Mouse (Mus musculus) hindbrain, embryonic 12.5 days (tissue): ENCODE results near the gene Gm21731. TPM values are rescaled to one million over a fixed set of nuclear protein-coding genes. Genes with fewer than 3 reads are reported as not detected.

Experiments used
- ATAC-seq: fragments of 200-750 bp; cut with Nextera tagmentation; 2 replicates; pipeline ENCODE4 v1.8.0; 2017; ENCODE audit warnings: moderate TSS enrichment; ENCODE audit not compliant: low FRiP score
- H3K27ac ChIP-seq: fragments of 300-500 bp; sonication (generic); 2 replicates; pipeline ENCODE4 v1.5.1; 2016; ENCODE audit warnings: mild to moderate bottlenecking
- H3K27me3 ChIP-seq: fragments of 300-500 bp; sonication (generic); 2 replicates; pipeline ENCODE4 v1.6.1; 2016; ENCODE audit warnings: mild to moderate bottlenecking
- H3K36me3 ChIP-seq: fragments of 300-500 bp; sonication (generic); 2 replicates; pipeline ENCODE4 v1.6.1; 2016; ENCODE audit warnings: mild to moderate bottlenecking
- H3K4me1 ChIP-seq: fragments of 300-500 bp; sonication (generic); 2 replicates; pipeline ENCODE4 v1.6.1; 2016
- H3K4me2 ChIP-seq: fragments of 300-500 bp; sonication (generic); replicated peaks from 2 replicates; pipeline ENCODE4 v1.6.1; 2016; ENCODE audit warnings: mild to moderate bottlenecking
- H3K4me3 ChIP-seq: fragments of 300-500 bp; sonication (generic); 2 replicates; pipeline ENCODE4 v1.5.1; 2016; ENCODE audit warnings: mild to moderate bottlenecking
- H3K9ac ChIP-seq: fragments of 300-500 bp; sonication (generic); 2 replicates; pipeline ENCODE4 v1.6.1; 2016; ENCODE audit warnings: mild to moderate bottlenecking, moderate library complexity
- H3K9me3 ChIP-seq: fragments of 300-500 bp; sonication (generic); replicated peaks from 2 replicates; pipeline ENCODE4 v1.6.1; 2016; ENCODE audit warnings: mild to moderate bottlenecking
- WGBS: fragments of 180-500 bp; shearing (Covaris S2); methylation state at CpG from one replicate; pipeline ENCODE4 v1.1.7; 2016; 5-methylcytosine and 5-hydroxymethylcytosine counted together
- polyA plus RNA-seq: library from polyadenylated mRNA; unstranded; fragments of >200 nt; fragmentation: Nextera tagmentation; extraction: Ambion mirVana; gene quantifications from 2 replicates; pipeline ENCODE4 v1.2.1, GENCODE M21; 2016

Gene Gm21731
- polyA plus RNA-seq, 1 experiment from 2014 or later = not detected

DNA sequence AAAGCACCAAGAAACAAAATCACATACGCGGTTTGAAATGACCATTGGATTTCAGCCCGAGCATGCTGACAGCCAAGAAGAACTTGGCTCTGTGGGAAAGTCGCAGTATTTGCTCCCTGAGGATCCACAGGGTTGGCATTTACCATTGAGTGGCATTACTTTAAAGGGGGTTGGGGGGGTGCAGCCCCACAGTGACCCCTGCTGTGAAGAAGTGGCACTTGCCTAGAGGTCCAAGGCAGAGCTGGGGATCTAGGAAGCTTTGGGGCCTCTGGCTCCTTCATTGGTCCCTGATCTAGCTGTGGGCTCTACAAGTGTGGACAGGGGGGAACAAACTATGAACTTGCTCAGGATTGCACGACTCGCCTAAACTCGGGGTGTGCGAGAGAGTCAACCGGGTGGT, 39.9 kb downstream of the Gm21731 start:
- WGBS = 89% methylated on average over 9 of the region's 9 CpGs
- H3K4me3 ChIP-seq = no peak overlapping the region
- H3K4me1 ChIP-seq = no peaks in the 10 kb centered on the region
- no peak overlapping the region for H3K27ac ChIP-seq
- H3K9me3 ChIP-seq = no peaks in the 10 kb centered on the region
- no peaks in the 10 kb centered on the region for H3K36me3 ChIP-seq
- no peak overlapping the region for H3K4me2 ChIP-seq
- H3K9ac ChIP-seq = no peak overlapping the region
- ATAC-seq = no peak
- H3K27me3 ChIP-seq = no peaks in the 10 kb centered on the region

Other genes starting within 250 kb of the Gm21731 start
- not detected in 2 replicates for gene Gm36079, start 212.1 kb upstream of the Gm21731 start, polyA plus RNA-seq
- not detected in 2 replicates for gene Gm21188, start 186.9 kb upstream of the Gm21731 start, polyA plus RNA-seq
- not detected in 2 replicates for gene Gm20767, start 98.9 kb upstream of the Gm21731 start, polyA plus RNA-seq
- not detected in 2 replicates for gene Gm21818, start 66.7 kb upstream of the Gm21731 start, polyA plus RNA-seq
- not detected in 2 replicates for gene Gm21762, start 23.2 kb upstream of the Gm21731 start, polyA plus RNA-seq
- gene AF067061, start 24.0 kb downstream of the Gm21731 start, polyA plus RNA-seq = not detected in 2 replicates
- 0.14 TPM in 1 of 2 replicates, not detected in the other for gene BC147527, start 61.3 kb downstream of the Gm21731 start, polyA plus RNA-seq
- not detected in 2 replicates for gene Tcstv3, start 77.8 kb downstream of the Gm21731 start, polyA plus RNA-seq